Mouse (Mus musculus) bone marrow macrophage, adult 2 months (primary cell): ENCODE measurements around the gene Ntsr1. TPM values are rescaled to one million over a fixed set of nuclear protein-coding genes. Genes with fewer than 3 reads are reported as not detected.

ENCODE experiments used
- H3K27ac ChIP-seq: 2 replicates; pipeline ENCODE4 v1.5.1; 2012; ENCODE audit warnings: low read depth, low read length; ENCODE audit not compliant: insufficient read depth
- H3K4me1 ChIP-seq: 2 replicates; pipeline ENCODE4 v1.6.1; 2012; ENCODE audit warnings: low read length; ENCODE audit not compliant: control insufficient read depth, insufficient read depth
- H3K4me3 ChIP-seq: 2 replicates; pipeline ENCODE4 v1.5.1; 2012; ENCODE audit warnings: mild to moderate bottlenecking, low read length, moderate library complexity; ENCODE audit not compliant: insufficient read depth
- CTCF ChIP-seq: IDR thresholded peaks from 2 replicates; pipeline ENCODE4 v1.5.1; 2012; ENCODE audit warnings: low read depth, mild to moderate bottlenecking, low read length, moderate library complexity
- POLR2A ChIP-seq: IDR thresholded peaks from 2 replicates; pipeline ENCODE4 v1.6.1; 2012; ENCODE audit warnings: mild to moderate bottlenecking, low read depth, low read length, borderline replicate concordance
- polyA plus RNA-seq: library from polyadenylated mRNA; stranded (reverse); fragments of >200 nt; gene quantifications from 2 replicates; pipeline ENCODE4 v1.2.4, GENCODE M21; 2012; ENCODE audit not compliant: missing spikeins, insufficient read depth, insufficient read length

The Ntsr1 gene
- polyA plus RNA-seq, 1 experiment, result not detected

- TF ChIP-seq POLR2A (no peak), CTCF (no peak)
- Histone ChIP-seq H3K27ac (no peak overlapping the region), H3K4me3 (no peak overlapping the region), H3K4me1 (peaks cover 9% of the 10 kb centered on the region)
Measured at GRCm38 (mm10) chr2:180555219-180555618, 55.4 kb downstream of the Ntsr1 start.

- Histone ChIP-seq H3K4me1 (peaks cover 9% of the 10 kb centered on the region), H3K27ac (no peak overlapping the region), H3K4me3 (no peak overlapping the region)
- TF ChIP-seq CTCF (no peak), POLR2A (no peak)
Measured at GRCm38 (mm10) chr2:180556470-180556869, 56.7 kb downstream of the Ntsr1 start.

GRCm38 (mm10) chr2:180560245-180560644, 60.5 kb downstream of the Ntsr1 start:
- H3K27ac ChIP-seq, result no peak overlapping the region
- H3K4me3 ChIP-seq, result no peak overlapping the region
- peaks cover 9% of the 10 kb centered on the region for H3K4me1 ChIP-seq
- TF ChIP-seq POLR2A (no peak), CTCF (peak; percentile 30; the same call in 1 of the 2 replicates)

GRCm38 (mm10) chr2:180562146-180562545, 62.4 kb downstream of the Ntsr1 start:
- TF ChIP-seq CTCF (no peak), POLR2A (no peak)
- Histone ChIP-seq H3K4me3 (no peak overlapping the region), H3K4me1 (no peaks in the 10 kb centered on the region), H3K27ac (no peak overlapping the region)

GRCm38 (mm10) chr2:180563296-180563695, 63.5 kb downstream of the Ntsr1 start:
- Histone ChIP-seq H3K4me1 (no peaks in the 10 kb centered on the region), H3K4me3 (no peak overlapping the region), H3K27ac (no peak overlapping the region)
- TF ChIP-seq CTCF, result no peak

GRCm38 (mm10) chr2:180563841-180564240, 64.1 kb downstream of the Ntsr1 start:
- TF ChIP-seq POLR2A (no peak), CTCF (no peak)
- Histone ChIP-seq H3K4me1 (peaks cover 2% of the 10 kb centered on the region; the same call in 1 of the 2 replicates), H3K4me3 (no peak overlapping the region), H3K27ac (no peak overlapping the region)

- Histone ChIP-seq H3K4me1 (peaks cover 12% of the 10 kb centered on the region; the same call in 1 of the 2 replicates), H3K4me3 (no peak overlapping the region), H3K27ac (no peak overlapping the region)
- TF ChIP-seq POLR2A (no peak), CTCF (peak; percentile 82)
Measured at GRCm38 (mm10) chr2:180566240-180566913, 66.6 kb downstream of the Ntsr1 start.

- H3K4me1 ChIP-seq, result peaks cover 12% of the 10 kb centered on the region; the same call in 1 of the 2 replicates
- no peak for TF ChIP-seq CTCF
- TF ChIP-seq POLR2A, result no peak
Measured at GRCm38 (mm10) chr2:180569028-180569643, 69.4 kb downstream of the Ntsr1 start.

GRCm38 (mm10) chr2:180576482-180576881, 76.7 kb downstream of the Ntsr1 start:
- Histone ChIP-seq H3K4me3 (no peak overlapping the region), H3K4me1 (peaks cover 15% of the 10 kb centered on the region), H3K27ac (no peak overlapping the region)
- TF ChIP-seq CTCF (no peak), POLR2A (no peak)

More at GRCm38 (mm10) chr2:180569028-180569643, 69.4 kb downstream of the Ntsr1 start:
- Histone ChIP-seq H3K27ac (no peak overlapping the region), H3K4me3 (no peak overlapping the region)

- Histone ChIP-seq H3K27ac (no peak overlapping the region), H3K4me3 (no peak overlapping the region), H3K4me1 (peaks cover 25% of the 10 kb centered on the region)
- TF ChIP-seq POLR2A, result no peak
- TF ChIP-seq CTCF, result peak; percentile 87
Measured at GRCm38 (mm10) chr2:180578686-180579085, 78.9 kb downstream of the Ntsr1 start.
